In the genomic region with DNA sequence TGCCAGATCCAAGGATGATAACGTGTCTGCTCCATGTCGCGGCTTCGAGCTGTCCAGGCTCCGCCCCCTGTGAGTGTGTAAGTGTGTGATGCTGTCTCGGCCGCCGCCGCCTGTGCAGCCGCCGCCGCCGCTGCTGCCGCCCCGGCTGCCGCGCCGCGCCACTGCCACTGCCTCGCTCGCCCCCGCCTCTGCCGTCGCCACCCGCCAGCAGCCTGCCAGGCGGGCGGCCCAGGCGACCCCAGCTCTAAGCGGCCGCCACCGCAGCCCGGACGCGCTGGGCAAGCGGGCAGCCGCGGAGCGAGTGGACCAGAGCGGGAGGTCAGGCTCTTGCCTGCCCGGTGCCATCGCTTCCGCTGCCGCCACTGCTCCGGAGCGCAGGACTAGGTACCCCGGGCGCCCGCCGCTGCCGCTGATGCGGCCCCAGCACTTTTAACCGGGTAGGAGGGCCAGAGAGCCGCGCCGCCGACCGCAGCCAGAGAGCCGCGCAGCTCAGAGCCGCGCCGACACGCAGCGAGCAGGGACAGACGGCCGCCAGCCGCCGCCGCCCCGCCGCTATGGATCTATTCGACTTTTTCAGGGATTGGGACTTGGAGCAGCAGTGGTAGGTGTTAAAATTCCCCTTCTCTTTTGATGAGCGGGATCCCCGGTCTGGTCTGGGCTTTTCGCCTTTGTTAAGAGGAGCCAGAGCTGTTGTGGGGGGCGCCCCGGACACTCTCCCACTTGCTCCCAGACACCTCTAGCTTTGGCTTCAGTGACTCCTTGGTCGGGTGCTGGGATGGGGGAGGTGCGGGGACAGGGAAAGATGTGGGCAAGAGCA, we compare ENCODE assay signal across 8 mouse cellular contexts. TPM values are rescaled to one million over a fixed set of nuclear protein-coding genes. Genes with fewer than 3 reads are reported as not detected.
DNase-seq lines count a peak whose midpoint lies in the region; ATAC-seq and TF ChIP-seq lines count a peak whose summit lies in the region.

Aff2 (plus strand) TSS at position 57 of the 817 bp plus-strand sequence.

- H3K36me3 ChIP-seq in hindbrain, embryonic 15.5 days, result no peaks in the 10 kb centered on the region
- H3K36me3 ChIP-seq in stomach, embryonic 14.5 days (ENCODE audit: control insufficient read depth, insufficient read depth, low read length), result no peaks in the 10 kb centered on the region

- no peaks in the 10 kb centered on the region for H3K4me1 ChIP-seq in cerebellum, adult 2 months (ENCODE audit: control insufficient read depth, insufficient read depth, low read length)
- H3K4me1 ChIP-seq in hindbrain, embryonic 15.5 days (replicated peaks), result no peaks in the 10 kb centered on the region
- 0 out of 2 replicates have a peak, but pooled peaks cover 3% of the 10 kb centered on the region for H3K4me1 ChIP-seq in stomach, embryonic 14.5 days (ENCODE audit: control insufficient read depth, insufficient read depth, low read length)

- H3K9ac ChIP-seq in hindbrain, embryonic 15.5 days, result peak within 1 kb of the TSS; percentile 68
- H3K9ac ChIP-seq in stomach, embryonic 14.5 days (replicated peaks; ENCODE audit: low read depth, low read length), result peak within 1 kb of the TSS; percentile 28

- peak; percentile 93 for ATAC-seq in hindbrain, embryonic 15.5 days (ENCODE audit: low FRiP score, low read depth)
- ATAC-seq in megakaryocyte progenitor cell, adult 5-6 weeks (replicated peaks; ENCODE audit: poor library complexity), result peak; percentile 51
- peak; percentile 80; the same call in 1 of the 2 replicates for ATAC-seq in stomach, embryonic 14.5 days (ENCODE audit: insufficient number of reproducible peaks, insufficient read depth, low FRiP score, low read depth)
- no peak for ATAC-seq in activated CD4-positive, CD25-positive, alpha-beta regulatory T cell, adult 4 months

- no peaks in the 10 kb centered on the region for H3K9me3 ChIP-seq in hindbrain, embryonic 15.5 days
- no peaks in the 10 kb centered on the region for H3K9me3 ChIP-seq in stomach, embryonic 14.5 days (ENCODE audit: control insufficient read depth, low read depth, low read length)

- DNase-seq in ZHBTc4 (ENCODE audit: low read depth, low spot score), result peak; percentile 57
- DNase-seq in cerebellum, adult 2 months, result peak; percentile 62 to 66
- peak; percentile 14 to 53 for DNase-seq in frontal cortex, adult 2 months (ENCODE audit: extremely low spot score in 1 of 2, low spot score in 1 of 2)
- peak; percentile 10 to 52 for DNase-seq in left cerebral cortex, adult 8-10 months (ENCODE audit: low spot score in 2 of 2)

- no peak for TF ChIP-seq CTCF in cerebellum, adult 2 months (IDR thresholded peaks at IDR 0.05; ENCODE audit: borderline replicate concordance, insufficient read depth, low read depth, low read length)

- no peaks in the 10 kb centered on the region for H3K27me3 ChIP-seq in cerebellum, adult 2 months (ENCODE audit: control insufficient read depth, insufficient read depth, low read length)
- H3K27me3 ChIP-seq in hindbrain, embryonic 15.5 days, result no peaks in the 10 kb centered on the region
- H3K27me3 ChIP-seq in stomach, embryonic 14.5 days (ENCODE audit: control insufficient read depth, insufficient read depth, low read length), result no peaks in the 10 kb centered on the region

- H3K4me3 ChIP-seq in cerebellum, adult 2 months (replicated peaks; ENCODE audit: insufficient read depth, low read depth, low read length), result peak within 1 kb of the TSS; percentile 80
- H3K4me3 ChIP-seq in hindbrain, embryonic 15.5 days, result peak within 1 kb of the TSS; percentile 62
- H3K4me3 ChIP-seq in stomach, embryonic 14.5 days (ENCODE audit: low read depth, low read length), result peak within 1 kb of the TSS; percentile 49

- no peak for TF ChIP-seq POLR2A in cerebellum, adult 2 months (IDR thresholded peaks at IDR 0.05; ENCODE audit: borderline replicate concordance, insufficient read depth, low read length)

- H3K4me2 ChIP-seq in hindbrain, embryonic 15.5 days, result peak within 1 kb of the TSS; percentile 66
- H3K4me2 ChIP-seq in stomach, embryonic 14.5 days (replicated peaks; ENCODE audit: low read depth, low read length), result peak within 1 kb of the TSS; percentile 43

- WGBS in cerebellum, adult 2 months, result 4% methylated on average over 67 of the region's 79 CpGs
- 27% methylated on average over 68 of the region's 79 CpGs for WGBS in hindbrain, embryonic 15.5 days
- 13% methylated on average over 50 of the region's 79 CpGs for WGBS in stomach, embryonic 14.5 days

- peak within 1 kb of the TSS; percentile 11; the same call in 1 of the 2 replicates for H3K27ac ChIP-seq in cerebellum, adult 2 months (ENCODE audit: insufficient read depth, low read length)
- peak within 1 kb of the TSS; percentile 86 for H3K27ac ChIP-seq in hindbrain, embryonic 15.5 days (replicated peaks)
- 0 out of 2 replicates have a peak within 1 kb of the TSS, but pooled peaks have one; percentile 33 for H3K27ac ChIP-seq in stomach, embryonic 14.5 days (ENCODE audit: low read length)

RNA-seq across cellular contexts. Expression of gene Aff2, which starts in this region (rescaled TPM):
- 4.7 and 5.1 TPM in 2 replicates for polyA plus RNA-seq in cerebellum, adult 2 months (2012; rRNA removed)
- 2.3 and 3.2 TPM in 2 replicates for polyA plus RNA-seq in frontal cortex, adult 2 months (2012; rRNA removed)
- 19.8 and 20.2 TPM in 2 replicates for polyA plus RNA-seq in hindbrain, embryonic 15.5 days (2015; fragmentation: Nextera tagmentation; extraction: Ambion mirVana)
- 10 to 100 TPM; 18.7 to 23.9 (median 19.6) TPM for total RNA-seq in left cerebral cortex, adult 8-10 months (2022)
- total RNA-seq in megakaryocyte progenitor cell, adult 5-6 weeks (2015), result 6.1 and 7.6 TPM in 2 replicates
- total RNA-seq in megakaryocyte progenitor cell, adult 5-6 weeks (2017), result 0.96 and 1.7 TPM in 2 replicates
- polyA plus RNA-seq in stomach, embryonic 14.5 days (2014; fragmentation: Nextera tagmentation; extraction: Ambion mirVana), result 6.5 and 7.1 TPM in 2 replicates
- polyA plus RNA-seq in activated CD4-positive, CD25-positive, alpha-beta regulatory T cell, adult 4 months (2017; shearing (Covaris generic)), result under 1 TPM in 1 of 2 experiments, not detected in 1; 0.57 TPM

Comparison
In these comparisons a context has a peak if more than half of its experiments do, and no peak if none do; other contexts are left out.
1. H3K27ac ChIP-seq: peak in every context shown above with its lines; median percentile 86 in hindbrain, embryonic 15.5 days; 33 in stomach, embryonic 14.5 days; 11 in cerebellum, adult 2 months.